Comparison of ENCODE assay signal across 8 mouse cellular contexts in genomic region chr11:74926388-74927005, GRCm38 (mm10). TPM values are rescaled to one million over a fixed set of nuclear protein-coding genes. Genes with fewer than 3 reads are reported as not detected.
DNase-seq lines count a peak whose midpoint lies in the region; ATAC-seq and TF ChIP-seq lines count a peak whose summit lies in the region.

No protein-coding gene starts in this region.

- peaks cover 22% of the 10 kb centered on the region for H3K36me3 ChIP-seq in heart, embryonic 10.5 days
- H3K36me3 ChIP-seq in stomach, embryonic 15.5 days: peaks cover 11% of the 10 kb centered on the region; the same call in 1 of the 2 replicates

- peak overlapping the region; percentile 98 for H3K4me3 ChIP-seq in layer of hippocampus, adult 2 months
- peak overlapping the region; percentile 83 for H3K4me3 ChIP-seq in heart, embryonic 10.5 days
- peak overlapping the region; percentile 82 for H3K4me3 ChIP-seq in stomach, embryonic 15.5 days (replicated peaks)

- no peaks in the 10 kb centered on the region for H3K9me3 ChIP-seq in heart, embryonic 10.5 days
- H3K9me3 ChIP-seq in stomach, embryonic 15.5 days: no peaks in the 10 kb centered on the region

- H3K27ac ChIP-seq in layer of hippocampus, adult 2 months: peak overlapping the region; percentile 95
- peak overlapping the region; percentile 94 for H3K27ac ChIP-seq in heart, embryonic 10.5 days
- H3K27ac ChIP-seq in stomach, embryonic 15.5 days: peak overlapping the region; percentile 100

- TF ChIP-seq CTCF in layer of hippocampus, adult 2 months (conservative IDR thresholded peaks at IDR 0.05): no peak

- WGBS in heart, embryonic 10.5 days: 5% methylated on average over 11 of the region's 11 CpGs
- WGBS in stomach, embryonic 15.5 days: 5% methylated on average over 11 of the region's 11 CpGs

- H3K4me2 ChIP-seq in stomach, embryonic 15.5 days: peak overlapping the region; percentile 64

- H3K9ac ChIP-seq in stomach, embryonic 15.5 days: peak overlapping the region; percentile 90

- no peaks in the 10 kb centered on the region for H3K27me3 ChIP-seq in heart, embryonic 10.5 days (ENCODE audit: insufficient read depth, poor library complexity, severe bottlenecking)
- H3K27me3 ChIP-seq in stomach, embryonic 15.5 days (replicated peaks): no peaks in the 10 kb centered on the region

- ATAC-seq in stomach, embryonic 15.5 days (ENCODE audit: insufficient read depth, low FRiP score, low read depth): no peak

- no peak for DNase-seq in layer of hippocampus, adult 2 months (ENCODE audit: low spot score in 2 of 2)
- no peak for DNase-seq in layer of hippocampus, adult 11-12 months (ENCODE audit: low spot score)
- peak; percentile 27 for DNase-seq in brain, adult 2 months (ENCODE audit: low read depth, low spot score)
- DNase-seq in heart, embryonic 10.5 days (ENCODE audit: low spot score): no peak
- DNase-seq in kidney, adult 9 months: peak; percentile 94
- peak; percentile 50 for DNase-seq in lung, postnatal 10 days
- DNase-seq in embryo, embryonic 10 days (ENCODE audit: low spot score): no peak

- H3K4me1 ChIP-seq in heart, embryonic 10.5 days: peaks cover 15% of the 10 kb centered on the region; the same call in 1 of the 2 replicates
- peaks cover 12% of the 10 kb centered on the region for H3K4me1 ChIP-seq in stomach, embryonic 15.5 days

RNA-seq across cellular contexts. Expression of gene Srr, which starts 0.7 kb away (rescaled TPM):
- total RNA-seq in layer of hippocampus, adult 2 months (2021): 10 to 100 TPM; 85.2 to 96.3 TPM
- 16.9 and 17.0 TPM in 2 replicates for polyA plus RNA-seq in heart, embryonic 10.5 days (2016; fragmentation: Nextera tagmentation; extraction: Ambion mirVana)
- polyA plus RNA-seq in stomach, embryonic 15.5 days (2015; fragmentation: Nextera tagmentation; extraction: Ambion mirVana): 16.8 and 17.3 TPM in 2 replicates

RNA-seq across cellular contexts. Expression of gene Smg6, which starts 0.9 kb away (rescaled TPM):
- total RNA-seq in layer of hippocampus, adult 2 months (2021): 10 to 100 TPM; 31.9 to 34.7 TPM
- 11.8 and 14.0 TPM in 2 replicates for polyA plus RNA-seq in heart, embryonic 10.5 days (2016; fragmentation: Nextera tagmentation; extraction: Ambion mirVana)
- 14.4 and 16.3 TPM in 2 replicates for polyA plus RNA-seq in stomach, embryonic 15.5 days (2015; fragmentation: Nextera tagmentation; extraction: Ambion mirVana)

RNA-seq across cellular contexts. Expression of gene Tsr1, which starts 28.6 kb away (rescaled TPM):
- 10 to 100 TPM; 32.0 to 36.8 TPM for total RNA-seq in layer of hippocampus, adult 2 months (2021)
- polyA plus RNA-seq in heart, embryonic 10.5 days (2016; fragmentation: Nextera tagmentation; extraction: Ambion mirVana): 41.0 and 52.7 TPM in 2 replicates
- polyA plus RNA-seq in stomach, embryonic 15.5 days (2015; fragmentation: Nextera tagmentation; extraction: Ambion mirVana): 43.3 and 48.3 TPM in 2 replicates

RNA-seq across cellular contexts. Expression of gene Sgsm2, which starts 29.6 kb away (rescaled TPM):
- total RNA-seq in layer of hippocampus, adult 2 months (2021): 10 to 100 TPM; 91.7 to 99.3 TPM
- polyA plus RNA-seq in heart, embryonic 10.5 days (2016; fragmentation: Nextera tagmentation; extraction: Ambion mirVana): 5.5 and 5.8 TPM in 2 replicates
- 6.2 and 6.9 TPM in 2 replicates for polyA plus RNA-seq in stomach, embryonic 15.5 days (2015; fragmentation: Nextera tagmentation; extraction: Ambion mirVana)

Comparison
In these comparisons a context has a peak if more than half of its experiments do, and no peak if none do; other contexts are left out.
1. DNase-seq: peak in brain, adult 2 months (single experiment), kidney, adult 9 months (single experiment) and lung, postnatal 10 days (single experiment); none in layer of hippocampus, adult 2 months (0 of 2), layer of hippocampus, adult 11-12 months (single experiment), heart, embryonic 10.5 days (single experiment) and embryo, embryonic 10 days (single experiment).
2. Peak in every context shown above with its lines, with median percentiles within 50 percentile points of each other: H3K27ac ChIP-seq and H3K4me3 ChIP-seq.